Mouse (Mus musculus) thymus, postnatal 25 days (tissue): ENCODE results near the gene Crabp2.
A peak's percentile ranks its signal among the peaks of the same experiment; 100 is the strongest.

Experiments
- DNase-seq: peaks from one replicate; pipeline ENCODE4 v3.0.0; 2022

Gene Crabp2

DNA sequence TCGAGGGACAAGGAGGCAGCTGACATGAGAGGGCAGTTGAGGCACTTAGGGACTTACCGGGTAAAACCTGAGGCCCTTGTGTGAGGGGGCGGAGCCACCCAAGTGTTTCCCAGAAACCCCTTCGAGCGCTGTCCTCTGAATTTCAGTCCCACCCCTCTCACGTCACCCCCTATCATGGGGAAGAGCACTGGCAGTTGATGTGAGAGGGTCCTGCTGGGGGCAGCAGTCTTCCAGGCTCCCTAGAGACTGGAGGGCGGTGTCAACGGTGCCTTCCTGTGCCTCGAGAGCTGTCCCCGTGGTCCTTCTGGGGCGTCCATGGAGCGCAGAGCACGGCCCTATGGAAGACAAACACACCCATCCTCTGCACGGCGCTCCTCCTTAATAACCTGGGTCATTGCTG lies 39.2 kb downstream of the Crabp2 start:
- DNase-seq = peak; percentile 35

DNA sequence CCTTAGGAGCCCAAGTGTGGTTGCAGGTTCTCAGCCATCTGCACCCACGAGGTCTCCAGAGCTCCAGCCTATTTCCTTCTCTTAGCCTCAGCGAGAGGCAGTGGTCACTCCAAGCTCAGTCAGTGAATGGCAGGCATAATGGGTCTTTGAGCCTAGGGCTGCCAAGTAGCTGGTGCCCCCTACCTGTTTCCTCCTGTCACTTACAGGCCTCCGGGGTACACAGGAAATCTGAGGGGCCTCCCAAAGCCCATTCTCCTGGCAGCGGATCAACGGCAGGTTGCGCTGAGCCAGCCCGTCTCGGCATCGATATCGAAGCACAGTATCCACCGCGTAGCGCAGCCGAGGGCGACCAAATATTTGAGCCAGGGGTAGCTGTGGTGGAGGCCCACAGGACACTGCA lies 39.6 kb downstream of the Crabp2 start:
- peak; percentile 25 for DNase-seq

DNA sequence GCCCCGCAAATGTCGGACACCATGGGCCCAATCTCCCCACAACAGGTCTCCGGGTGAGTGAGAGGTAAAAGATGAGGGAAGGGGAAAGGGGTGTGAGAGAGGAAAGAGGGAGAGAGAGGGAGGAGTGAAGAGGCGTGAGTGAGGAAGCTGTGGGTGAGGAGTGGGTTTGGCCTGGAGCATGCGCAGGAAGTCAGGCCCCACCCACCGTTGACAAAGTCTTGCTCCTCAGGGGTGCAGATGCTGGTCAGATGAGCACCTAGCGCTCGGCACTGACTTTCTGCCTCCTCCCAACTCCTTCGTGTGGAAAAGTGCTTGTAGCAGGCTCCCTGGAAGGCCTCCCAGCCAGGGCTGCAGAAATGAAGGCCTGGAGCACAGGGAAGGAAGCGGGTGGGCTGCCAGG lies 41.5 kb downstream of the Crabp2 start:
- no peak for DNase-seq

DNA sequence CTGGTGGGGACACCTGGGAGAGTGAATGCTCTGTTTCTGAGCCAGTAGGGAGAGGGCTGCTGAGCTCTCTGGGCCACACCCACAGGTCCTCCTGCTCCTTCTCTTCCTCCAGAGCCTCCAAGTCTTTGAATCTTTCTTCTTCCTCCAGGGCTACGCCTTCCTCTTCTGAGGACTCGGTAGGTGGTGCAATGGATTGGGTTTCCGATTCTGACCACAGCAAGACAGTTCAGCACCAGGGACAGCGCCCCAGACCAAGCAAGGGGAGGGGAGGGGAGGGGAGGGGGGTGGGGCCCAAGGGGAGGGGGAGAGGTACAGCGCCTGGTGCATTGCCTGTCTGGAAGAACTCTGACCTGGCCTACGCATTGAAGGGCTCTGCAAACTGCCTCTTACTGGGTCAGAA lies 45.0 kb downstream of the Crabp2 start:
- DNase-seq = peak; percentile 49

DNA sequence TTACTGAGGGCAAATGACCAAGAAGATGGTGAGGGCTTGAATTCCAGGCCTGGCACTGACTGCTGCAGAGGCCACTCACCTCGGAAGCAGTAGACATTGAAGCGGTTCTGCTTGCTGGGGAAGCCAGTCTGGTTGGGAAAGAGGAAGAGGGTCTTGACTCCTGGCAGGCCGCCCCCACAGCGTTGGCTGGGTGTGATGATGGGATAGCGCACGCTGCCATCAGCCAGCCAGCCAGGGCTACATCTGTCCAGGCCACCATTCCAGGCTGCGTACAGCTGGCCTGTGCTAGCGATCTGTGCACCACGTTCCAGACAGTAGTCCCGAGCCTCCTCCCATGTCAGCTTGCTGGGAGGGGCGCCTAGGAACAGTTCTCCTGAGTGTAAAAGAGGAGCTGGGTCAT lies 46.9 kb downstream of the Crabp2 start:
- no peak for DNase-seq

DNA sequence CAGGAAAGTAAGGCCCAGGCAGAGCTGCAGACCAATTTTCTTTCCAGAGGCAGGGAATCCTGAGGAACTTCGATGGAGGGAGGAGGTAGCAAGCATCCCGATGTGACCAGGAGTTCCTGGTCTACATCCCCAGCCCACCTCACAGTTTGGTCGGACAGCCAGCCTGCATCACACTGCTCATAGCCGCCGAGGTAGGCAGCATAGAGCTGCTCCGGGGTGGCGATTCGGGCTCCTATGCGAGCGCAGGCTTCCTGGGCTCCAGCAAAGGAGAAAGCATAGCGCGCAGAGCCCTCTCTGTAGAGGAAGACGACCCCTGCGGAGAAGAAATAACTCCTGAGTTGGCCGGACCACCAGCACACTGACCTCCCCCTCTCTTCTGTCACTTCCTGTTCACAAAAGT lies 47.9 kb downstream of the Crabp2 start:
- no peak for DNase-seq

DNA sequence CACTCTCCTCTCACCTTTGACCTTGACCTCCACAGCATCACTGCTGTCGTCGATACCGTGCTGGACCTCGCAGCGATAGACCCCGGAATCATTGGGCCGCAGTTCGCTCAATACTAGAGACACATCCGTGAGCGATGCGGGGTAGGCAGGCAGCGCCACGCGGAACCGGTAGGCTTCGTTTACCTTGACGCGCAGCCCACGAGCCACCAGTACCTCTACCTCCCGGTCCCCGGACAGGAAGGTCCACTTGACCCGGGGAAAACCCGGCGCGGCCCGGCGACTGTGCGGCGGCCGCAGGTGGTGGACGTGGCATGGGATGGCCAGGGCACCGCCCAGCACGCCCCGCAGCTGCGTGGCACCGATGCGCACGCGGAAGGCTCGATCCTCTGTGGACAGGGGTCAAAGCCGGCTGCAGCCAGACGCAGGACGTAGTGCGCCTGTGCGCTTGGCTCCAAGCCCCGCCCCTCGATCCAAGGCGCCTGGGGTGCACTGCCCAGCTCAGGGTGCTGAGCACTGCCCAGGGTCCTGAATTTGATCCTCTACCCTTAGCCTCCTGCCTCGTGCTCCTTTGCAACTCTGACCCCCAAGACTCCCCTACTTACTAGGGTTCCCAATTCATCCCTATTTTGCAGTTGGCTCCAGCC lies 48.6 kb downstream of the Crabp2 start:
- no peak for DNase-seq

DNA sequence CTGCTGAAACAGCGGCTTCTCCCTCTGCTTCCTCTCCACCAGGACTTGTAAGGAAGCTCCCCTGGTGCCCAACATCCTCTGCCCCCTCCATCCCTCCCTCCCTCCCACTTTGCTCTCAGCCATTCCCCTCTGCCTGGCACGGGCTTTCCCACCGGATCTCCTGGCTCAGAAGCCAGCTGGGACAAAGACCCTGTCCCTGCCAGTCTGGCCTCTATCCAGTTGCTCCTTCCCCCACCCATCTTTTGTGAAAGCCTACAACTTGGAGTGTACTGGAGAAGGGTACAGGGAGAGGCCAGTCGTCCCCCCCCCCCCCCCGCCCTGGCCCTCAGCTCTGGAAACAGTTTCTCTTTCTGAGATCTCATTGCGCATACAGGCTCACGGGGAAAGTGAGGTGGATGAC lies 50.3 kb downstream of the Crabp2 start:
- DNase-seq = no peak

DNA sequence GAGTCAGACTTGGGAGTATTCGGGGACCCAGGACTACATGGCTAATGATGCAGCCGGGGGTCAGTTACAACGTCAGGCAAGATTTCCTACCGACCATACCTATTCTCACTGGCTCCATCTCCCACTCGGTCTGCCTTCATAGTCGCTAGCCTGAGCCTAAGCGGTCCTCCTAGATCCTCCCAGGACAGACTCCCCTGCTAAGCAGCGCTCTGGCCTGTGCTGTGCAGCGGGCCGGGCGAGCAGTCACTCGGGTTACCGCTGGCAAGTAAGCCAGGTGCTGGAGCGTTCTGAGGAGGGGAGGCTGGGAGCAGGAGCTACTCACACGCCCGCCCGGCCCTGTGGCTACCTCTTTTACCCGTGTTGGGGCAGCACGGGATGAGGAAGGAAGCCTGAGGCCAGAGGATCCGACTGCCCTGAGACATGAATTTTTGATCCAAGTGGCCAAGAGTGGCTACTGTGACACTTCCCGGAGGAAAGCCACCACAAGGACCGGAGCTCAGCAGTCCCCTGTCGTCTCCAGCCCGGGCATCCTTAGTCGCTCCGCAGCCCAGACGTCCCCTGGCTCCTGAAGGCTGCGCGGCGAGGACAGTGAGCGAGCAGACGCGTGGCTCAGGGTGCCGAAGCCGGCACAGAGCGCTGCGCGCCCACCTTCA lies 50.9 kb downstream of the Crabp2 start:
- DNase-seq = no peak

DNA sequence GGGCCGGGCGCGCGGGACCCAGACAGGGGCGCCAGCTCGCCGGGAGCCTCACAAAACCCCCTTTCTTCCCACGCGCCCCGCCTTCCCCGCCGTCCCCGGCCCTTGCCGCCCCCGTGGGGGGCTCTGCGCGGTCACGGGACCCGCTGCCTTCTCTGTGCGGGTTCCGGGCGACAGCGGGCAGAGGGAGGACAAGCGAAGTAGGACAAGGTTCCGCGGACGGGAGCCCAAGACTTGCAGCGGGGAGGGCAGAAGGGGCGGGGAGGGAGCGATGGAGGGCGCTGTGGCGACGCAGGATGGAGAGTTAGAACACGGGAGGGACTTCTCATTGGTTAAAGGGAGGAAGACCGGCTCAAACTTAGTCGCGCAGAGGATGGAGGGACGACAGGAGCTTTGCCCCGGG lies 51.7 kb downstream of the Crabp2 start, which contains the start of gene Bcan:
Gene Bcan, minus strand, starts transcription at position 50 of the 400 bp plus-strand sequence.
- no peak for DNase-seq

DNA sequence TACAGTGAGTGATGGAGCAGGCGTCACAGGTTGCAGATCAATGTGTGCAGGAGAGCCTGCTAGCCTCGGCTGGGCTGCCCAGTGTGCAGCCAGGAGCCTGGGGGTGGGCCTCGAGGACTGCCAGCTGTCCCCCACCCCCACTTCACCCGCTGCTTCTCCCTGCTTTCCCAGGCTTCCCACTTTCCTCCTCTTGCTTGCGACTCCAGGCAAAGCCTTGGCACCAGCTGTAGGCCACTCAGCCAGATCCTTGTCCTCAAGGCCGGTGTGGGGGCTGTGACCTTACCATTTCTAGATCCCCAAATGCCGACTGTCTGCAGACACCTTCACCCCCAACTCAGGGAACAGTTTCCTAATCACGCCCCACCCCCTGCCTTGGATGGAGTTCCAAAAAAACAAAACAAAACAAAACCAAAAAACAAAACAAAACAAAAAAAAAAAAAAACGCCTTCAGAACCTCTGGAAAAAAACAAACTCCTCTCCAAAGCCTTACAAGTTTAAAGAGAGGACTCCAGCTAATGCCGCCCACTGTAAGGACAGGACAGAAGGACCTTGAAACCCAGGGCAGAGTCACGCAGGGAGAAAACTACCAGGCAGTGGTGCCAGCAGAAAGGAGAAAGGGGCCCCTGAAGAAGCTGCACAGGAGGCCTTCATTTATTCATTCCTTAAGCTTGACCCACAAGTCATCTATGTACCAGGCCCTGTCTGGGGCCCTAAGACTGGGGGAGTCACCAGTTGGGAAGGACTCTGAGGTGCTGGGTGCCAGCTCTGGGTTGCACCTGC lies 52.5 kb downstream of the Crabp2 start:
- no peak for DNase-seq

DNA sequence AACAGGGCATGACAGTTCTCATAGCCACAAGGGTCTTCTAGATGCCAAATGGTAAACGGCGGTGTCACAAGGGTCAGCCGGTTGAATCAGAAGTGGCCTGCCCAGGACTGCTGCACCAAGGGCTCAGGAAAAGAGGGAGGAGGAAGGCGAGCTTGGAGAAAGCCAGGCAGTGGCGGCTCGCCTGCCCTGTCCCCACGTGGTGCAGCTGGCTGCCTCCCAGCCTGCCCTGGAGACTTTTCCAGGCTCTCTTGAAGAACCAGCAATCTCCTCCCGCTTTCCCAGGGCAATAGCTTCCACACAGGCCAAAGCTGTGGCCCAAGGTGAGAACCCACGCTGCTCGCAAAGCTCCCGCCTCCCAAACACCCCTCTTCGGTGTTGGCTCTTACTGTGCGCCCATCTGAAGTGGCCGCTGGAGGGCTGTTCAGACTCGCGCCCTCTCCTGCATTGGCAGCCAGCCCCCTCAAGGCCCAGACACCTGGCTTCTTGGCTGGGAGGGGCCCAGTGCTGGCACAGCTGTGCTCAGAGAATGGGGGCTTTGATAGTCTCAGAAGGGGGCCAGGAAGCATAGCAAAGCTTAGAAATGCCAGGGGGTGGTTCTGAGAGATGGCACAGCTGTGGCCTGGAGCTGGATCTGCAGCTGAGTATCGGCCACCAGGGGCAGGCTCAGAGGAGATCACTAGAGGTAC lies 54.0 kb downstream of the Crabp2 start:
- DNase-seq = peak; percentile 23
